In the genomic region with DNA sequence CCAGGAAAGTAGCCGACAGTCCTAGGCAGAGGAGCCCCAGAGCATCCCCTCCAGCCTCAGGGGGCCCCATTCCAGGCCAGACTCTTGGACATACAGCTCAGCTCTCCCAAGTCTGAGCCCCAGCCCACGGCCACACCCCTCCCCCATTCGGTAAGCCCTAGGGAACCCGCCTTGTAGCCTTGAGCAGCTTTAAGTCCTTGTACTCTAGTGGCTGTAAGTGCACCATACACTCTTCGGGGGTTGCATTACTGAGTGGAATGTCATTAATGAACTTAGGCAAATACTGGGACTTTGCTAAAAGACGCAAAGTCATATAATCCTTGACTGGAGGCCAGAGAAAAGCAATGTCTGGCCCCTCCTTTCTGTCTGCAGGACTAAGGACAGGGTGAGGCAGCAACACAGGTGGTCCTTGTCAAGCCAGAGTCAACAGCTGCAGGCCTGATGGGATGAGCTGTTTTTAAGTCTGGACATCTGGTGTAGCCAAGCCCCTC, we compare ENCODE assay signal across 8 mouse cellular contexts. TPM values are rescaled to one million over a fixed set of nuclear protein-coding genes. Genes with fewer than 3 reads are reported as not detected.
A peak's percentile ranks its signal among the peaks of the same experiment; 100 is the strongest.
DNase-seq lines count a peak whose midpoint lies in the region; ATAC-seq and TF ChIP-seq lines count a peak whose summit lies in the region.

No protein-coding gene starts in this region.

- H3K36me3 ChIP-seq in neural tube, embryonic 13.5 days, result peaks cover 65% of the 10 kb centered on the region
- peaks cover 20% of the 10 kb centered on the region for H3K36me3 ChIP-seq in neural tube, embryonic 15.5 days
- H3K36me3 ChIP-seq in limb, embryonic 14.5 days (ENCODE audit: control insufficient read depth, insufficient read depth, low read length), result peaks cover 5% of the 10 kb centered on the region

- DNase-seq in cerebellum, adult 11-12 months, result peak; percentile 25
- DNase-seq in cerebellum, adult 11 months, result no peak
- DNase-seq in limb, embryonic 14.5 days (ENCODE audit: low spot score), result peak; percentile 63
- DNase-seq in testis, postnatal 14 days (ENCODE audit: low spot score), result peak; percentile 43
- DNase-seq in spleen, postnatal 14 days (ENCODE audit: low spot score in 2 of 2), result no peak
- no peak for DNase-seq in urinary bladder, postnatal 10 days (ENCODE audit: low spot score)

- peaks cover 24% of the 10 kb centered on the region for H3K4me1 ChIP-seq in neural tube, embryonic 13.5 days (replicated peaks)
- peaks cover 18% of the 10 kb centered on the region for H3K4me1 ChIP-seq in neural tube, embryonic 15.5 days
- H3K4me1 ChIP-seq in limb, embryonic 14.5 days (ENCODE audit: control insufficient read depth, insufficient read depth, low read length), result peaks cover 9% of the 10 kb centered on the region; the same call in 1 of the 2 replicates

- H3K9ac ChIP-seq in neural tube, embryonic 13.5 days, result no peak overlapping the region
- no peak overlapping the region for H3K9ac ChIP-seq in neural tube, embryonic 15.5 days (replicated peaks)
- H3K9ac ChIP-seq in limb, embryonic 14.5 days (ENCODE audit: low read depth, low read length, severe bottlenecking), result no peak overlapping the region

- H3K27ac ChIP-seq in neural tube, embryonic 13.5 days (replicated peaks), result peak overlapping the region; percentile 59; the same call in 1 of the 2 replicates
- H3K27ac ChIP-seq in neural tube, embryonic 15.5 days (replicated peaks), result no peak overlapping the region
- H3K27ac ChIP-seq in limb, embryonic 14.5 days (replicated peaks; ENCODE audit: low read depth, low read length), result no peak overlapping the region

- no peak for ATAC-seq in neural tube, embryonic 13.5 days (ENCODE audit: low read depth)
- ATAC-seq in neural tube, embryonic 15.5 days (ENCODE audit: low FRiP score), result no peak
- peak; percentile 63 for ATAC-seq in limb, embryonic 14.5 days (ENCODE audit: low FRiP score, low read depth)

- 59% methylated on average over 6 of the region's 6 CpGs for WGBS in neural tube, embryonic 13.5 days
- WGBS in neural tube, embryonic 15.5 days, result 56% methylated on average over 6 of the region's 6 CpGs
- WGBS in limb, embryonic 14.5 days, result 40% methylated on average over 6 of the region's 6 CpGs

- H3K4me3 ChIP-seq in neural tube, embryonic 13.5 days, result no peak overlapping the region
- no peak overlapping the region for H3K4me3 ChIP-seq in neural tube, embryonic 15.5 days (replicated peaks)
- no peak overlapping the region for H3K4me3 ChIP-seq in limb, embryonic 14.5 days (replicated peaks; ENCODE audit: low read length)

- no peaks in the 10 kb centered on the region for H3K9me3 ChIP-seq in neural tube, embryonic 13.5 days
- no peaks in the 10 kb centered on the region for H3K9me3 ChIP-seq in neural tube, embryonic 15.5 days (replicated peaks)
- no peaks in the 10 kb centered on the region for H3K9me3 ChIP-seq in limb, embryonic 14.5 days (ENCODE audit: control insufficient read depth, low read length)

- no peak overlapping the region for H3K4me2 ChIP-seq in neural tube, embryonic 13.5 days
- H3K4me2 ChIP-seq in neural tube, embryonic 15.5 days, result no peak overlapping the region
- H3K4me2 ChIP-seq in limb, embryonic 14.5 days (replicated peaks; ENCODE audit: low read depth, low read length, severe bottlenecking), result no peak overlapping the region

- no peak for TF ChIP-seq POLR2A in limb, embryonic 14.5 days (IDR thresholded peaks at IDR 0.05; ENCODE audit: borderline replicate concordance, extremely low read depth, insufficient read depth, insufficient read length)

- H3K27me3 ChIP-seq in neural tube, embryonic 13.5 days, result no peaks in the 10 kb centered on the region
- no peaks in the 10 kb centered on the region for H3K27me3 ChIP-seq in neural tube, embryonic 15.5 days (replicated peaks)
- no peaks in the 10 kb centered on the region for H3K27me3 ChIP-seq in limb, embryonic 14.5 days (ENCODE audit: control insufficient read depth, insufficient read depth, low read length)

RNA-seq across cellular contexts. Expression of gene Ckb, which starts 7.9 kb away (rescaled TPM):
- polyA plus RNA-seq in neural tube, embryonic 13.5 days (2015; fragmentation: Nextera tagmentation; extraction: Ambion mirVana), result 1,774 and 1,823 TPM in 2 replicates
- 1,500 and 1,731 TPM in 2 replicates for polyA plus RNA-seq in neural tube, embryonic 15.5 days (2015; fragmentation: Nextera tagmentation; extraction: Ambion mirVana)
- polyA plus RNA-seq in limb, embryonic 14.5 days (2012; rRNA removed), result 133 and 168 TPM in 2 replicates
- 94.7 and 106 TPM in 2 replicates for polyA plus RNA-seq in limb, embryonic 14.5 days (2014; fragmentation: Nextera tagmentation; extraction: Ambion mirVana)

RNA-seq across cellular contexts. Expression of gene Trmt61a, which starts 13.7 kb away (rescaled TPM):
- 7.2 and 8.5 TPM in 2 replicates for polyA plus RNA-seq in neural tube, embryonic 13.5 days (2015; fragmentation: Nextera tagmentation; extraction: Ambion mirVana)
- polyA plus RNA-seq in neural tube, embryonic 15.5 days (2015; fragmentation: Nextera tagmentation; extraction: Ambion mirVana), result 9.6 and 10.8 TPM in 2 replicates
- 30.8 and 47.4 TPM in 2 replicates for polyA plus RNA-seq in limb, embryonic 14.5 days (2012; rRNA removed)
- polyA plus RNA-seq in limb, embryonic 14.5 days (2014; fragmentation: Nextera tagmentation; extraction: Ambion mirVana), result 7.2 and 7.3 TPM in 2 replicates

RNA-seq across cellular contexts. Expression of gene Bag5, which starts 48.9 kb away (rescaled TPM):
- polyA plus RNA-seq in neural tube, embryonic 13.5 days (2015; fragmentation: Nextera tagmentation; extraction: Ambion mirVana), result 57.6 and 66.2 TPM in 2 replicates
- 61.5 and 65.2 TPM in 2 replicates for polyA plus RNA-seq in neural tube, embryonic 15.5 days (2015; fragmentation: Nextera tagmentation; extraction: Ambion mirVana)
- 26.5 and 37.2 TPM in 2 replicates for polyA plus RNA-seq in limb, embryonic 14.5 days (2012; rRNA removed)
- polyA plus RNA-seq in limb, embryonic 14.5 days (2014; fragmentation: Nextera tagmentation; extraction: Ambion mirVana), result 61.2 and 63.7 TPM in 2 replicates

RNA-seq across cellular contexts. Expression of gene Apopt1, which starts 48.9 kb away (rescaled TPM):
- 52.0 and 59.1 TPM in 2 replicates for polyA plus RNA-seq in neural tube, embryonic 13.5 days (2015; fragmentation: Nextera tagmentation; extraction: Ambion mirVana)
- polyA plus RNA-seq in neural tube, embryonic 15.5 days (2015; fragmentation: Nextera tagmentation; extraction: Ambion mirVana), result 58.5 and 58.8 TPM in 2 replicates
- 32.7 and 39.7 TPM in 2 replicates for polyA plus RNA-seq in limb, embryonic 14.5 days (2012; rRNA removed)
- polyA plus RNA-seq in limb, embryonic 14.5 days (2014; fragmentation: Nextera tagmentation; extraction: Ambion mirVana), result 50.7 and 52.3 TPM in 2 replicates

Comparison
In these comparisons a context has a peak if more than half of its experiments do, and no peak if none do; other contexts are left out.
1. DNase-seq: peak in cerebellum, adult 11-12 months (single experiment), limb, embryonic 14.5 days (single experiment) and testis, postnatal 14 days (single experiment); none in cerebellum, adult 11 months (single experiment), spleen, postnatal 14 days (0 of 2) and urinary bladder, postnatal 10 days (single experiment).